Mouse (Mus musculus) neural tube, embryonic 15.5 days (tissue): ENCODE data around the gene Rin1. TPM values are rescaled to one million over a fixed set of nuclear protein-coding genes. Genes with fewer than 3 reads are reported as not detected.

ENCODE experiments used
- polyA plus RNA-seq: library from polyadenylated mRNA; unstranded; fragments of >200 nt; fragmentation: Nextera tagmentation; extraction: Ambion mirVana; gene quantifications from 2 replicates; pipeline ENCODE4 v1.2.1, GENCODE M21; 2015

Rin1 gene
- polyA plus RNA-seq, 1 experiment from 2014 or later = 1.0 TPM

Other genes starting within 250 kb of the Rin1 start
- gene Gm21992, start 238.9 kb upstream of the Rin1 start, polyA plus RNA-seq = 14.8 and 20.1 TPM in 2 replicates
- gene Rbm14, start 238.8 kb upstream of the Rin1 start, polyA plus RNA-seq = 55.0 and 65.1 TPM in 2 replicates
- gene Ccs, start 211.1 kb upstream of the Rin1 start, polyA plus RNA-seq = 42.4 and 47.9 TPM in 2 replicates
- gene Ccdc87, start 211.1 kb upstream of the Rin1 start, polyA plus RNA-seq = 0.37 and 0.52 TPM in 2 replicates
- 74.5 and 86.5 TPM in 2 replicates for gene Ctsf, start 195.4 kb upstream of the Rin1 start, polyA plus RNA-seq
- 2.9 and 11.3 TPM in 2 replicates for gene Actn3, start 172.6 kb upstream of the Rin1 start, polyA plus RNA-seq
- 19.7 and 20.5 TPM in 2 replicates for gene Zdhhc24, start 171.8 kb upstream of the Rin1 start, polyA plus RNA-seq
- gene Bbs1, start 143.9 kb upstream of the Rin1 start, polyA plus RNA-seq = 5.8 and 8.4 TPM in 2 replicates
- gene Dpp3, start 122.2 kb upstream of the Rin1 start, polyA plus RNA-seq = 104 TPM in 2 replicates
- 12.0 and 13.2 TPM in 2 replicates for gene Peli3, start 107.4 kb upstream of the Rin1 start, polyA plus RNA-seq
- gene Mrpl11, start 88.3 kb upstream of the Rin1 start, polyA plus RNA-seq = 97.3 and 105 TPM in 2 replicates
- 0.36 and 0.42 TPM in 2 replicates for gene Npas4, start 60.2 kb upstream of the Rin1 start, polyA plus RNA-seq
- 12.8 and 14.0 TPM in 2 replicates for gene Slc29a2, start 26.6 kb upstream of the Rin1 start, polyA plus RNA-seq
- gene B4gat1, start 11.7 kb upstream of the Rin1 start, polyA plus RNA-seq = 103 and 113 TPM in 2 replicates
- gene AC124502.3, start 11.6 kb upstream of the Rin1 start, polyA plus RNA-seq = 4.1 and 4.2 TPM in 2 replicates
- gene Brms1, start 9.1 kb upstream of the Rin1 start, polyA plus RNA-seq = 21.6 and 32.6 TPM in 2 replicates
- gene Cd248, start 17.6 kb downstream of the Rin1 start, polyA plus RNA-seq = 19.9 and 27.4 TPM in 2 replicates
- gene Tmem151a, start 35.0 kb downstream of the Rin1 start, polyA plus RNA-seq = 29.7 and 38.5 TPM in 2 replicates
- gene Yif1a, start 38.1 kb downstream of the Rin1 start, polyA plus RNA-seq = 56.8 and 66.1 TPM in 2 replicates
- gene Cnih2, start 48.0 kb downstream of the Rin1 start, polyA plus RNA-seq = 294 and 369 TPM in 2 replicates
- 205 and 218 TPM in 2 replicates for gene Rab1b, start 56.6 kb downstream of the Rin1 start, polyA plus RNA-seq
- 82.4 and 94.5 TPM in 2 replicates for gene Klc2, start 68.1 kb downstream of the Rin1 start, polyA plus RNA-seq
- 47.6 and 51.0 TPM in 2 replicates for gene Pacs1, start 222.6 kb downstream of the Rin1 start, polyA plus RNA-seq
- gene Sf3b2, start 245.0 kb downstream of the Rin1 start, polyA plus RNA-seq = 300 and 331 TPM in 2 replicates
- gene Gal3st3, start 247.8 kb downstream of the Rin1 start, polyA plus RNA-seq = 37.8 and 42.0 TPM in 2 replicates